Mouse (Mus musculus) kidney, adult 2 months (tissue): ENCODE results near the gene Fbln1. TPM values are rescaled to one million over a fixed set of nuclear protein-coding genes. Genes with fewer than 3 reads are reported as not detected.

ENCODE experiments used
- DNase-seq: peaks from one replicate; pipeline ENCODE4 v3.0.0; 2021
- H3K27ac ChIP-seq: fragments of 200-500 bp; 2 replicates; pipeline ENCODE4 v1.5.1; 2012; ENCODE audit warnings: low read depth, low read length, control low read depth, inconsistent platforms; ENCODE audit not compliant: insufficient read depth
- H3K27me3 ChIP-seq: fragments of 200-500 bp; replicated peaks from 2 replicates; pipeline ENCODE4 v1.6.1; 2012; ENCODE audit warnings: mild to moderate bottlenecking, moderate library complexity, low read length, inconsistent platforms; ENCODE audit not compliant: control insufficient read depth, insufficient read depth
- H3K36me3 ChIP-seq: fragments of 200-500 bp; 2 replicates; pipeline ENCODE4 v1.6.1; 2012; ENCODE audit warnings: mild to moderate bottlenecking, moderate library complexity, low read length, inconsistent platforms; ENCODE audit not compliant: control insufficient read depth, insufficient read depth
- H3K4me1 ChIP-seq: fragments of 200-500 bp; 2 replicates; pipeline ENCODE4 v1.6.1; 2011; ENCODE audit warnings: low read length; ENCODE audit not compliant: control insufficient read depth, insufficient read depth
- H3K4me3 ChIP-seq: fragments of 200-500 bp; 2 replicates; pipeline ENCODE4 v1.5.1; 2011; ENCODE audit warnings: mild to moderate bottlenecking, low read depth, low read length, control low read depth; ENCODE audit not compliant: insufficient read depth
- CTCF ChIP-seq: fragments of 200-500 bp; conservative IDR thresholded peaks from 2 replicates; pipeline ENCODE4 v1.5.1; 2011; ENCODE audit warnings: low read depth, mild to moderate bottlenecking, control low read depth, low read length, moderate library complexity, mixed read lengths; ENCODE audit not compliant: insufficient read depth, insufficient read length
- POLR2A ChIP-seq: fragments of 200-500 bp; IDR thresholded peaks from one replicate; pipeline ENCODE4 v1.6.1; 2011; ENCODE audit warnings: low read depth, low read length, control low read depth
- WGBS: fragments of 180-500 bp; shearing (Covaris S2); methylation state at CpG from one replicate; pipeline ENCODE4 v1.1.7; 2018; 5-methylcytosine and 5-hydroxymethylcytosine counted together
- polyA plus RNA-seq: library from polyadenylated mRNA; depleted of rRNA; stranded (reverse); fragments of >200 nt; gene quantifications from 2 replicates; pipeline ENCODE4 v1.2.3, GENCODE M21; 2012; rRNA removed

Gene Fbln1
- polyA plus RNA-seq, result 16.9 and 29.5 TPM in 2 replicates

GRCm38 (mm10) chr15:85205792-85206702 lies at the start of gene Fbln1:
Gene Fbln1, plus strand, starts transcription at chr15:85205949.
- DNase-seq, result peak; percentile 71
- no peaks in the 10 kb centered on the region for H3K27me3 ChIP-seq
- peak within 1 kb of the TSS; percentile 43 for H3K4me3 ChIP-seq
- no peaks in the 10 kb centered on the region for H3K4me1 ChIP-seq
- TF ChIP-seq CTCF (no peak), POLR2A (no peak)
- no peaks in the 10 kb centered on the region for H3K36me3 ChIP-seq
- 3% methylated on average over 64 of the region's 64 CpGs for WGBS
- H3K27ac ChIP-seq, result no peak within 1 kb of the TSS

- WGBS, result 86% methylated on average over 4 of the region's 4 CpGs
Observed at GRCm38 (mm10) chr15:85156198-85156597, 49.6 kb upstream of the Fbln1 start.

GRCm38 (mm10) chr15:85161416-85161815 lies 44.3 kb upstream of the Fbln1 start:
- TF ChIP-seq CTCF, result no peak
- TF ChIP-seq POLR2A, result no peak
- H3K4me3 ChIP-seq, result no peak overlapping the region
- no peak overlapping the region for H3K27ac ChIP-seq
- no peaks in the 10 kb centered on the region for H3K27me3 ChIP-seq
- H3K4me1 ChIP-seq, result no peaks in the 10 kb centered on the region
- DNase-seq, result peak; percentile 30
- H3K36me3 ChIP-seq, result no peaks in the 10 kb centered on the region

More at GRCm38 (mm10) chr15:85156198-85156597, 49.6 kb upstream of the Fbln1 start:
- no peaks in the 10 kb centered on the region for H3K36me3 ChIP-seq
- no peak overlapping the region for H3K27ac ChIP-seq
- DNase-seq, result no peak
- peaks cover 10% of the 10 kb centered on the region; the same call in 1 of the 2 replicates for H3K4me1 ChIP-seq
- no peaks in the 10 kb centered on the region for H3K27me3 ChIP-seq
- TF ChIP-seq CTCF, result no peak
- no peak for TF ChIP-seq POLR2A
- H3K4me3 ChIP-seq, result no peak overlapping the region

- Histone ChIP-seq H3K4me3 (no peak overlapping the region), H3K36me3 (no peaks in the 10 kb centered on the region), H3K4me1 (no peaks in the 10 kb centered on the region), H3K27ac (no peak overlapping the region), H3K27me3 (no peaks in the 10 kb centered on the region)
- no peak for TF ChIP-seq CTCF
- no peak for TF ChIP-seq POLR2A
- peak; percentile 47 for DNase-seq
- WGBS, result 51% methylated on average over 21 of the region's 21 CpGs
Observed at GRCm38 (mm10) chr15:85162693-85163663, 42.8 kb upstream of the Fbln1 start.

- Histone ChIP-seq H3K36me3 (no peaks in the 10 kb centered on the region), H3K27ac (no peak overlapping the region), H3K4me1 (no peaks in the 10 kb centered on the region), H3K4me3 (no peak overlapping the region), H3K27me3 (no peaks in the 10 kb centered on the region)
- WGBS, result 65% methylated on average over 11 of the region's 11 CpGs
- TF ChIP-seq CTCF (no peak), POLR2A (no peak)
- no peak for DNase-seq
Observed at GRCm38 (mm10) chr15:85166433-85166933, 39.3 kb upstream of the Fbln1 start.

GRCm38 (mm10) chr15:85167086-85167679 lies 38.6 kb upstream of the Fbln1 start:
- TF ChIP-seq POLR2A (no peak), CTCF (no peak)
- Histone ChIP-seq H3K27me3 (no peaks in the 10 kb centered on the region), H3K36me3 (no peaks in the 10 kb centered on the region), H3K27ac (no peak overlapping the region), H3K4me1 (no peaks in the 10 kb centered on the region), H3K4me3 (no peak overlapping the region)
- no peak for DNase-seq
- 53% methylated on average over 12 of the region's 12 CpGs for WGBS
